Mouse (Mus musculus) forebrain, embryonic 10.5 days (tissue): ENCODE data around the gene Gramd1b. TPM values are rescaled to one million over a fixed set of nuclear protein-coding genes. Genes with fewer than 3 reads are reported as not detected.

ENCODE experiments used
- DNase-seq: peaks from one replicate; pipeline ENCODE4 v3.0.0-alpha.2; 2017; ENCODE audit warnings: low spot score; ENCODE audit errors: extremely low spot score
- H3K27ac ChIP-seq: fragments of 300-500 bp; sonication (generic); 2 replicates; pipeline ENCODE4 v1.5.1; 2016; ENCODE audit warnings: mild to moderate bottlenecking
- H3K27me3 ChIP-seq: fragments of 300-500 bp; sonication (generic); 2 replicates; pipeline ENCODE4 v1.6.1; 2016; ENCODE audit warnings: mild to moderate bottlenecking; ENCODE audit not compliant: poor library complexity, severe bottlenecking
- H3K36me3 ChIP-seq: fragments of 300-500 bp; sonication (generic); replicated peaks from 2 replicates; pipeline ENCODE4 v1.6.1; 2016; ENCODE audit warnings: mild to moderate bottlenecking, moderate library complexity
- H3K4me1 ChIP-seq: fragments of 300-500 bp; sonication (generic); 2 replicates; pipeline ENCODE4 v1.6.1; 2016
- H3K4me3 ChIP-seq: fragments of 300-500 bp; sonication (generic); 2 replicates; pipeline ENCODE4 v1.5.1; 2016; ENCODE audit warnings: mild to moderate bottlenecking, moderate library complexity
- H3K9me3 ChIP-seq: fragments of 300-500 bp; sonication (generic); 2 replicates; pipeline ENCODE4 v1.6.1; 2016; ENCODE audit warnings: mild to moderate bottlenecking, moderate library complexity
- WGBS: fragments of 180-500 bp; shearing (Covaris S2); methylation state at CpG from one replicate; pipeline ENCODE4 v1.1.7; 2016; 5-methylcytosine and 5-hydroxymethylcytosine counted together
- polyA plus RNA-seq: library from polyadenylated mRNA; unstranded; fragments of >200 nt; fragmentation: Nextera tagmentation; extraction: Ambion mirVana; gene quantifications from 2 replicates; pipeline ENCODE4 v1.2.1, GENCODE M21; 2016

Gene Gramd1b
- polyA plus RNA-seq, 1 experiment from 2014 or later, result 3.3 TPM

DNA sequence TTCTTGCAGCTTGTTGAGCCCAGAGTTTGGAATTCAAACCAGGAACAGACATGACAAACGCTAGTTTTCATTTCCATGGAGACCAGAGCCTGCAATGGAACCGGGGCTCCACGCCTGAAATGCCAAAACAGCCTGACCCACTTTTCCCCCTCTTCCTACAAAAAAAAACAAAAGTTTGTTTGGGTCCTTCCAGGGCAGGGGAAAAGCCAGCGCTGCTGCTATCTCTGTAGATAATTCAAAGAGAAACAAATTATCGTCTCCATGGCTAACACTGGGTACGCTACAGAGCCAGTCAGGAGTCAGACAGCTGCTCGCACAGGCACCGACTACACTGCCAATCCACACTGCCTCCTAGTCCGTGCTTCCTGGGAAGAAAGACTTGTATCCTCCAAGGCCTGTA, 191.6 kb downstream of the Gramd1b start:
- 84% methylated on average over 9 of the region's 9 CpGs for WGBS
- H3K36me3 ChIP-seq, result no peaks in the 10 kb centered on the region
- no peaks in the 10 kb centered on the region for H3K9me3 ChIP-seq
- no peak overlapping the region for H3K4me3 ChIP-seq
- no peak overlapping the region for H3K27ac ChIP-seq
- 0 out of 2 replicates have a peak, but pooled peaks cover 4% of the 10 kb centered on the region for H3K4me1 ChIP-seq
- H3K27me3 ChIP-seq, result 0 out of 2 replicates have a peak, but pooled peaks cover 1% of the 10 kb centered on the region
- DNase-seq, result no peak

DNA sequence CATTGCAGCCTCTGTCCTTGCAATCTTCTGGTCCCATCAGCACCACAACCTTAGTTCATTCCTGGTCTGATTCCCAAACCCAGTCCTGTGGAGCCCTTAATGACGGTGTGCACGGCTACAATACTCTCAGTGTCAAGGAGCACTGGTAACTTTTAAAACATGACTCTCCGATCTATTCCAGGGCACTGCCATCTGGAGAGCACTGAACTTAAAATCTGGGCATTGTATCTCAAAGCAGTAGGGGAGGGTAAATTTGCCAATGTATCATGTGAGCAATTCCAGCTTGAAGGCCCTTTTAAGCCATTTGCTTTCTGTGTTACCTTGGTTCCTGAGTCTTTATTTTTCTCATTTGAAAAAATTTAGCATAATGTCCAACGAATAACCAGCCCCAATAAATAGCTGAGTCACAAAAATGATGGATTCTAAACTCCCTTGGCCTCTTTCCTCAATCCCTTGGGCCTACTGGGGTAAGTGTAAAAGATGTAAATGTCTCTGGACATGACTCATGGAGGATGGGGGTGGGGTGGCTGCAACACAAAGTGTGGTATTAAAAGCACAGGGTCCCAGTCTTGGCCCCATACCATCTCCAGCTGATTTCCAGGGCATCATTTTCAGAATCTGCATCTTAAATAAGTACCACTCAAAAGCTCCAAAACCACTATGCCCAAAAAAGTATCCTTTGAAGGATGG, 193.9 kb downstream of the Gramd1b start:
- WGBS, result 81% methylated on average over 4 of the region's 4 CpGs
- H3K4me3 ChIP-seq, result no peak overlapping the region
- no peaks in the 10 kb centered on the region for H3K36me3 ChIP-seq
- H3K27ac ChIP-seq, result no peak overlapping the region
- DNase-seq, result no peak
- 0 out of 2 replicates have a peak, but pooled peaks cover 4% of the 10 kb centered on the region for H3K4me1 ChIP-seq
- no peaks in the 10 kb centered on the region for H3K27me3 ChIP-seq
- no peaks in the 10 kb centered on the region for H3K9me3 ChIP-seq

DNA sequence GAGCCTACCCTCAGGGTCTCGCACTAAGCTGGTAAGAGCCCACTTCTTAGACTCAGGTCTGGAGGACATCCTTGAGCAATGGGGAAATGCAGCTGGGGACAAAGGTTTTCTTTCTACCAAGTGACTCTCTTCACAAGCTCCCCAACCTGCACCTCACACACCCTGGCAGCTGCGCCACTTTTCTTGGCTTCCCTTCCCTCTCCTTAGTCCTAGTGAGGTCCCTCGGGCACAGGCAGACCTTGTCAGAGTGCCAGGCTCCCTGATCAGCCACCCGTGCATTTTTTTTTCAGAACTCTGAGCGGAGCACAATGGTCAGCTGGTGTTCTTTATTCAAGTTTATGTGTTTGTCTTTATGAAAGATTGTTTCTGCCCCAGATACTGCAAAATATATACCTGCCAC, 194.5 kb downstream of the Gramd1b start:
- no peaks in the 10 kb centered on the region for H3K36me3 ChIP-seq
- no peak overlapping the region for H3K27ac ChIP-seq
- H3K9me3 ChIP-seq, result no peaks in the 10 kb centered on the region
- H3K4me3 ChIP-seq, result no peak overlapping the region
- DNase-seq, result no peak
- H3K4me1 ChIP-seq, result 0 out of 2 replicates have a peak, but pooled peaks cover 4% of the 10 kb centered on the region
- no peaks in the 10 kb centered on the region for H3K27me3 ChIP-seq
- WGBS, result 81% methylated on average over 5 of the region's 5 CpGs

DNA sequence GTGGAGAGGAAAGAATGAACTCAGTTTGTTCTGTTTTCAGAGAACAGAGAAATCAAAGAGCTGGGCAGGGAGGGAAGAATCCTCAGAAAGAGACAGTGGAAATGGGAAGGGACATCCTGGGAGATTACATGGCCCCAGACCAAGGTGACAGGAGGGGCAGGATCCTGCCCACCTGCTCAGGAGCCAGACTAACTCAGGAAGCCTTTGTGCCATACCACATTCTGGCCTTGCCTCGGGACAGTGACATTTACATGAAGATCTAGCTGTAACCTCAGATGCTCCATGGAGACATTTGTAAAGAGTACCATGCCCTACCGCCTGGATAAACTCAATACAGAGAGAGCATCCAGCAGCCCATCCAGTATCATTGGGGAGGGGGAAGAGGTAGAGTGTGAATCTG, 196.6 kb downstream of the Gramd1b start:
- Histone ChIP-seq H3K36me3 (no peaks in the 10 kb centered on the region), H3K27me3 (no peaks in the 10 kb centered on the region), H3K4me1 (0 out of 2 replicates have a peak, but pooled peaks cover 4% of the 10 kb centered on the region), H3K4me3 (no peak overlapping the region), H3K27ac (no peak overlapping the region), H3K9me3 (no peaks in the 10 kb centered on the region)
- WGBS, result 77% methylated on average over 2 of the region's 2 CpGs
- no peak for DNase-seq

DNA sequence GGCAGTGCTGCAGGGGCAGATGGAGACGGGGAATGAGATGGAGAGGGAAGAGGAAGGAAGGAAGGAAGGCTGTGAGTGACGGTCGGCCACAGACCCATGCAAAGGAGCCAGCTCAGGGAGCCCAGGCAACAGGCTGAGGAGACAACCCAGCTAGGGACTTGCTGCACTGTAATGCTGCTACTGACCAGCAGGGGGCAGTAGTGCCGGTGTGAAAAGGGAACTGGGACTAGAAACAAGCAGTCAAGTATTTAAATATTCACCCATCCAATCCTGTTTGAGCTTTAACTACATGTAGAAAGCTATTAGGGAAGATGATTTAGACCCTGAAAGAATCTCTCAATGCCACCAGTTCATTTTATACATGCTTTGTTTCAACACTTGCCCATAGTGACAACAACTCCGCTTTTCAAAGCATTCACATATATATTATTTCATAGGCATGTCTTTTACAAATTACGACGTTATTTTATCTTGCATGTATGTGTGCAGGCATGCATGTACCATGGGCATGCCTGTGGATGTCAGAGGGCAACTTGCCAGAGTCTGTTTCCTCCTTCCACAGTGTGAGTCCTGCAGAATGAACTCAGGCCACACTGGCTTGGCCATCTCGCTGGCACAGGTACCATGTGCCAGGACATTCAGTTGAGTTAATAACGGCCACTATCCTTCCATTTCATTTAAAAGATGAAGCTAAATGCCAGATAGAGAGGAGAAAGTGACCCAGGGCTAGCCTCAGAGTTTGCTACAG, 197.4 kb downstream of the Gramd1b start:
- Histone ChIP-seq H3K36me3 (no peaks in the 10 kb centered on the region), H3K27me3 (no peaks in the 10 kb centered on the region), H3K4me3 (no peak overlapping the region), H3K27ac (no peak overlapping the region), H3K4me1 (0 out of 2 replicates have a peak, but pooled peaks cover 4% of the 10 kb centered on the region), H3K9me3 (no peaks in the 10 kb centered on the region)
- 59% methylated on average over 9 of the region's 9 CpGs for WGBS
- DNase-seq, result peak; percentile 68

DNA sequence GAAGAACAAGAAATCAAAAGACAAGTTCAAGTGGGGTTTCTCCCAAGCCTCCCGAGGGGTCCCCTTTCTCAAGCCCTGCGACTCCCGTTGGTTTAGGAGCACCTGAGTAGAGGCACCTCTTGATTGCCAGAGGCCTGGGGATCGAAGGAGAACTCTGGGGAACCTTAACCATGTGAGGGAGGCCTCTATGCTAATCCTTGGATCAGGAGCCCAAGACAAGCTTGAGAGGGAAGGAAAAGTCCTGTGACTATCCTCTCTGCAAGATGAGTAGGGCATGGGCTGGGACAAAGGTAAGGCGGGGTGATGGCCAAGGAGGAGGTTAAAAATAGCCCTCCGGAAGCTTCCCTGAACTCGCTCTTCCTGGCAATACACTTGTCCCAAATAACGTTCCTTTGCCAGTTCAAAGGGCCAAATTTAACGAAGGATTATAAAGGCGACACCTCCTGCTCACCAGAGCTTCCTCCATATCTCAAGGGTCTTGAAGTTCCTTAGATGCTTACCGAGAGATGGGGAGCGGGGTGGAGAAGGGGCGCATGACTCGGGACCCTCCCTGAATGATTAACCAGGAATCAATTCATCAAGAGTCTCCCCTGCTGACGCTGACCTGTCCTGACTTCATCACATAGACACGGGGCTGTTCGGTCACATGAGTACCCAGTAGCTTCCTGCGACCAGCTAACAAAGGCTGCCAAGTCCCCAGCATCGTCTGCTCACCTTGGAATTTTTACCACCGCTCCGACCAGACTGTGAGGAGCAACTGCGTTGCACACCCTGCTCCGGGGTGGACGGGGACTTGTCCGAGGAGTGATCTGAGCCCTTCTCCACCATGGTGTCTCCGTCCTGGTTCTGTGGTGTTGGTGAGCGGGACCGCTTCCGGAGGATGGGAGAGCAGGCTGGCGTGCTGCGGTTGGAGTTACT, 198.2 kb downstream of the Gramd1b start:
- WGBS, result 90% methylated on average over 31 of the region's 31 CpGs
- no peaks in the 10 kb centered on the region for H3K9me3 ChIP-seq
- no peak for DNase-seq
- no peak overlapping the region for H3K4me3 ChIP-seq
- no peaks in the 10 kb centered on the region for H3K27me3 ChIP-seq
- no peak overlapping the region for H3K27ac ChIP-seq
- 0 out of 2 replicates have a peak, but pooled peaks cover 4% of the 10 kb centered on the region for H3K4me1 ChIP-seq
- no peaks in the 10 kb centered on the region for H3K36me3 ChIP-seq

DNA sequence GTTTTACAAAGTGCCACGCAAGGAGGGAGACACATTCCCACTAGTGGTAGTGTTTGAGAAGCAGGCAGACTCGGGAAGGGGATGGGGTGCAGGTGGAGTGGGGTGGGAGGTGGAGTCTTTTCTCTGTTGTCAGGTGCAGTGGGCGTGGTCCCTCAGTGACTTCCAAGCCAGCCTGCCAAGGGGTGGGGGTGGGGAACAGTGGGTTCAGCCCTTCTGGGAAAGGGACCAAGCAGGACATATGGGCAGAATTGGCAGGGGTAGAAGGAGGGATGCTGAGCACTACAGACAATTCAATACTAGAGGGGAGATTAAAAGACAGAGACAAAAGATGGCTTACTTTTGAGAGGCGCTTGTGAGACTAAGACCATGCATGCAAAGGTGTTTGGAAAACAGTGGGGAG, 198.9 kb downstream of the Gramd1b start:
- no peak overlapping the region for H3K27ac ChIP-seq
- H3K4me1 ChIP-seq, result 0 out of 2 replicates have a peak, but pooled peaks cover 4% of the 10 kb centered on the region
- no peak for DNase-seq
- no peaks in the 10 kb centered on the region for H3K9me3 ChIP-seq
- H3K27me3 ChIP-seq, result no peaks in the 10 kb centered on the region
- 86% methylated on average over 4 of the region's 4 CpGs for WGBS
- H3K36me3 ChIP-seq, result no peaks in the 10 kb centered on the region
- no peak overlapping the region for H3K4me3 ChIP-seq

DNA sequence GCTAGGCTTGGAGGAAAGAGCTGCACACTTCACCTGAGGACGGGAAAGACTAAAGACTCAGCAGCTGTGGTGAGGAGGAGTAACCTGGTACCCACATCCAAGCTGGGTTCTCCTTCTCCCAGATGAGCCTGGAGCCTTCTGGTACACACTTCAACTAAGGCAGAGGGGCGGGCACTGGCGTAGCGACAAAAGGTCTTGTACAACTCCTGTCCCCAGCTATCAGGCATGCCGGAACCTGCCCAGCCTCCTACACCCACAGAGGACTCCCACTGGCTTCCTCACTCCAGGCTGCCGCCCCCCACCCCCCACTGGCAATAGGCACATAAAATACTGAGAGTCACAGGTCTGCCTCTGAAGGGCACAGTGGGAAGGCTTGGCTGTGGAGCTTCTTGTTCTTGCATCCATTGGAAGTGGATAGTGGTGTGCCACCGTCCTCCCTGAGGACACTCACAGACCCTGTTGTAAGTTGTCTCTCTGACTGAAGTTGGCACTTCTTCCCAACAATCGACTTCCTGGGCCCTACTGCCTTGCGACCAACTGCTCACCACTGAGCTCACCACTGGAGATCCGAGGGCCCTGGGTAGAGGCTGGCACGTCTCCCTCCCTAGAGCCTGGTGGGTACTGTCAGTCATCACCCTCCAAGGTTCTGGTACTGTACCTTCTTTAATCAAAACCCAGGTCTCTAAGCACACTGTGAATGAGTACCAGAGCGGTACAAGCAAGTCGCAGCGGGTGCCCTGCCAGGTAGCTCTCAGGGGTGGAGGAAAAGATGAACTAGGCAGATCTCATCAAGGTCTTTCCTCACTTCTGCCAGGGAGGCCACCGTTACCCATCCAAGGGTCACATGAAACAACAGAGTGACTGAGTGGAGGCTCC, 199.5 kb downstream of the Gramd1b start:
- H3K4me3 ChIP-seq, result no peak overlapping the region
- no peaks in the 10 kb centered on the region for H3K9me3 ChIP-seq
- 0 out of 2 replicates have a peak, but pooled peaks cover 2% of the 10 kb centered on the region for H3K4me1 ChIP-seq
- 90% methylated on average over 15 of the region's 15 CpGs for WGBS
- H3K27ac ChIP-seq, result no peak overlapping the region
- H3K36me3 ChIP-seq, result no peaks in the 10 kb centered on the region
- no peaks in the 10 kb centered on the region for H3K27me3 ChIP-seq
- no peak for DNase-seq

DNA sequence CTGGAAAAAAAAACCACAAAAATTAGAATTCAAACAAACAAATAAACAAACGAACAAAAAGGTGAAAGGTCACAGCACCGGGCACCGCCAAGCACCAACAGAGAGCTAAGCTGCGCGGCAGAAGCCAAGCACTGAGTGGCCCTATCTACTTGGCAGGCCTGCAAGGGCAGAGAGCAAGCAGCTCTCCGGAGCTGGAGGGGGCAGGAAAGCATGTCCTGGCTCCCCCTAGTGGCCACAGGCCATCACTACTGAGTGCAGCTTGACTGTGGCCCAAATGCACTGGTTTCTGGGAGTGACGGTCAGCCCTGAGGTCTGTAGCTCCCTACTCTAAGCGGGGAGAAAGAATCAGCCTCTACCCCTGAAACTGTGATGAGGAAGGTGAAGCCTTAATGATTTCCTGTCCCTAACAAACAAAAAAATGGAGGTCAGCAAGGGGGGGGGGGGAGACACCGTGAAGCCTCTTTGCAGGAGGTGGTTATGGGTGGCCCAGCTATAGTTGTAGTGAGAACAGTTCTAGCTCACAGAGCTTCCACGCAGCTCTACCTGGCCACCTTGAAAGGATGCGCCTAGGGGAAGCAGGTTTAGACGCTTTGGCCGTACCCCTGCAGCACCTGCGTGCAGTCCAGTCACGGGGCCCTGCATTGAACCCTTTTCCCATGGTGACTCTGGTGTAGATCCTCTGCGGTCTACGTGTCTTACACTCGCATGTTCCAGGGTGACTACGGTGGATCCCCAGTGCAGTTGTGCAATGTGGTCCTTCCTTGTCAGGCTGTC, 200.4 kb downstream of the Gramd1b start:
- no peak overlapping the region for H3K27ac ChIP-seq
- no peaks in the 10 kb centered on the region for H3K27me3 ChIP-seq
- H3K9me3 ChIP-seq, result no peaks in the 10 kb centered on the region
- 59% methylated on average over 19 of the region's 19 CpGs for WGBS
- DNase-seq, result peak; percentile 82
- no peak overlapping the region for H3K4me3 ChIP-seq
- no peaks in the 10 kb centered on the region for H3K36me3 ChIP-seq
- H3K4me1 ChIP-seq, result no peaks in the 10 kb centered on the region

DNA sequence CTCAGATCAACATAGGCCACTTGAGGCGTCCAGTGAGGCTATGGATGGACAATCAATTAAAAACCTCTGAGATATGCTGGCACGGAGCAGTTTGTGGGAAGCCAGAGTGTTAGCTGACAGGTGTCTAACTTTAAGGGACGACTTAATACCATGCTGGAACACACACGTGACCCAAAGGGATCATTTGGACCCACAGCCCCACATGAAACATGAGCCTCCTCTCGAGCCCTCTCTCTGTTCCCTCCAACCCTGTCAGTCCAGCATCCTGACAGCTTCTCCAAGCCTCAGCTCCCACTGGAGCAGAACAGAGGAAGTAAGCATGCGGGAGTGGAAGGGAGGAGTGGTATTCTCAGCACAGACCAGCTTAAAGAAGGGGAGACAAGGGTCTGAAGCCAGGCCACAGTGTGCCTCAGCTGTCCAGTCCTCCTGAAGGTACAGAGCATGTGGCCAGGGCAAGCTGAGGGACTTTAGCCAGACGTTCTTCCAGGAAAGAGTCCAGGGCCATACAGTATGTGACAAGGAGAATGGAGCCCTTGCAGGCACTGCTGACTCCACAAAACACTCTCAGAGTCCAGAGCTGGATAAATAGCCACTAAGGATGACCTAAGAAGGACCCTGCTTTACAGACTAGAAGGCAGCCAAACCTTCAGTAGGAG, 204.8 kb downstream of the Gramd1b start:
- H3K27me3 ChIP-seq, result no peaks in the 10 kb centered on the region
- H3K4me3 ChIP-seq, result no peak overlapping the region
- peaks cover 6% of the 10 kb centered on the region for H3K4me1 ChIP-seq
- H3K9me3 ChIP-seq, result no peaks in the 10 kb centered on the region
- H3K27ac ChIP-seq, result no peak overlapping the region
- 81% methylated on average over 7 of the region's 7 CpGs for WGBS
- no peaks in the 10 kb centered on the region for H3K36me3 ChIP-seq
- no peak for DNase-seq

DNA sequence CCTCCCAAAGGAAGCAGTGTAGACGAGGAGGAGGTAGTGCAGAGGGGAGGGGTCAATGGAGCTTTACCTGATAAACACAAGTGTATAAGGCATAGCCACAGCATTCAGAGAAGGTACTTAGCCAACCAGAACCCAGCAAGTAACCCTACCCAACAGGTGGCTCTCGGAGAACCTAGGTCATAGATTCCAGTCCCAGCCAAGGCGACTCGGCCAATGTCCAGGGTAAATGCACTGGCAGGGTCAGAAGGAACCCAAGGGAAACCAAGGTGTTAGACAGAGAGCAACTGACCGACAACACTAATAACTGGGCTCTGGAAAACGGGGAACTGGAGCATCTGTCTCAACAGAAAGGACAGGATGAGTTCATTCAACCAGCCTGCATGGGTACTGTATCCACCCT, 206.4 kb downstream of the Gramd1b start:
- no peaks in the 10 kb centered on the region for H3K9me3 ChIP-seq
- H3K4me3 ChIP-seq, result no peak overlapping the region
- H3K27me3 ChIP-seq, result no peaks in the 10 kb centered on the region
- no peak overlapping the region for H3K27ac ChIP-seq
- no peak for DNase-seq
- peaks cover 17% of the 10 kb centered on the region for H3K4me1 ChIP-seq
- H3K36me3 ChIP-seq, result no peaks in the 10 kb centered on the region
- WGBS, result 88% methylated on average over 6 of the region's 6 CpGs
